Mouse (Mus musculus) mature B cell (primary cell): Measurements from ENCODE around the gene Zfp91.

Experiments used
- in situ Hi-C: fragments of 300-500 bp; cut with MboI; formaldehyde crosslinking; loops from 2 replicates; pipeline ENCODE4 v1.14.3; 2019

Zfp91 gene

DNA sequence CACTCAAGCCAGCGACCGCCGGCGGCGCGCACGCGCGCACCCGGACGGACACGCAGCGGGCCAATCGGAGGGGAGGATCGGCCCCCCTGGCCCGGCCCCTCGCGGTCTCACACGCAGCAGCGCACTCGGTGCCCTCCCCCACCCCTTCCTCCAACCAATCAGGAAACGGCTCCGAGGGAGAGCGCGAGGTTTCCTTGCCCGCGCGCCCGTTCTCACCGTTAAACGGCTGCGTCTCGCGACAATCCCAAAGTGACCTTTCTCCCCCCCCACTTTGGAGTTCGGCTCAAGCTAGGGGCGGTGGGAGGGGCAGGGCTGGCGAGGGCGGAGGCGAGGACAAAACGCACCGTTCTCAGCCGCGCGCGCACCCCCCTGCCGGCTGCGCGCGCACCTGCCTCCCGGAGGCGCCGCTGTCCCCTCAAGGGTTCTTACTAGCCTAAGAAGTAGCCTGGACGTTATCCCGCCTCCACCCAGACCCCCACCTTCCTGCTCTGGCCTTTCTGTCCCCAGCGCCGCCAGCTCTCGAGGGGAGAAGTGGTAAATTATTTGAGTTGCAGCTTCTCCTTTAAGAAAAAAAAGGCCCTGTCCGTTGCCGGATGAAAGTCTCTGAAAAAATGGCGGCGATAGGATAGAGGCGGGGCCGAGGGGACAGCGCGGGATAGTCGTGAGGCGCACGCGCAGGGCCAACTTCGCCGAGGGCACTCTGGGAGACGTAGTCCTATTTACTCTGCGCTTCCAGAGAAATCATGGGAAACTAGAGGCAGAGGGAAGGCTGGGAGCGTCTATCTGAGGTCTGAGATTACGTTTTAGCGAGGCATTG, at the start of gene Zfp91, which contains the start of gene Lpxn:
Gene Zfp91 (minus strand): TSS at position 616 of the 817 bp plus-strand sequence.
Gene Lpxn (plus strand): TSS at position 683 of the 817 bp plus-strand sequence.
- in situ Hi-C loops, result loop anchor here (10.0 kb wide), 2 partner anchors 231 to 361 kb away; no protein-coding TSS in a partner anchor

- in situ Hi-C loops, result no loop called here
These were observed 42.6 kb upstream of the Zfp91 start for GRCm38 (mm10) chr19:12838507-12838906.

DNA sequence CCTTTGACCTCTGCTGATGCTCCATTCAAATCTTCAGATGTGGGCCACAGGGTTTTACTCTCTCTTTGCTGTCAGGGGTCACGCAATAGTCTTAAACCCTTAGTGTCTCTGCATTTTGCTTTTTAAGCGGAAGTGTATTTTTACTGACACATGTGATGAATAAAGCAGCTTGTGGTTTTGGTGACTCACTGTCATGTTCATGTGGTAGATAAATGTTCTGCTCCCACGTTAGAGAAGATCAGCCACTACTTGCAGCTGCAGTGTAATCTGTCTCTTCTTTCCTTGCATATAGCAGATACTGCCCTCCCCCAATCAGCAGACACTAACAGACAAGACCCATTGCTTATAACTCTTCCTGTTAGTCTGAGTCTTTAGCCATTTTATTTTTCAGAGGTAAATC, 37.7 kb upstream of the Zfp91 start:
- in situ Hi-C loops, result no loop called here

DNA sequence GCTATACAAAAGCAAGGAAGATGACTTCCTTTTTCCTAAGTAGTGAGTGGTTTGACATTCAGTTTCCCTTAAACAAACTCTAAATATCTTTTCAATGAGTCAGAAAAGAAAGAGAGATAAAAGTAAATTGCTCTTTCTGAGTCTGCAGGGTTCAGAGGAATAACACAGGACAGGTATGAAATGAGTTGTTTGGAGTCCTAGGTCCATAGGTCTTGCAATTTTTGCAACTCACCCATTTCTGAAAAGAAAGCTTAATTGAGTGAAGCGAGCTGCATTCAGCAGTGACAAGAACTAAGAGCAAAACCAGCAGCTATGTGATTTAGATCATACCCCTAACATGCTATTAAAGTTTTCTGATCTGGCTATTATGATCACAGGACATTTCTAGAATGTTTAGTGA, 35.6 kb upstream of the Zfp91 start:
- in situ Hi-C loops, result no loop called here

- in situ Hi-C loops, result no loop called here
These were observed 35.0 kb upstream of the Zfp91 start for GRCm38 (mm10) chr19:12830823-12831430.

GRCm38 (mm10) chr19:12824549-12824948, 28.6 kb upstream of the Zfp91 start:
- in situ Hi-C loops, result no loop called here

DNA sequence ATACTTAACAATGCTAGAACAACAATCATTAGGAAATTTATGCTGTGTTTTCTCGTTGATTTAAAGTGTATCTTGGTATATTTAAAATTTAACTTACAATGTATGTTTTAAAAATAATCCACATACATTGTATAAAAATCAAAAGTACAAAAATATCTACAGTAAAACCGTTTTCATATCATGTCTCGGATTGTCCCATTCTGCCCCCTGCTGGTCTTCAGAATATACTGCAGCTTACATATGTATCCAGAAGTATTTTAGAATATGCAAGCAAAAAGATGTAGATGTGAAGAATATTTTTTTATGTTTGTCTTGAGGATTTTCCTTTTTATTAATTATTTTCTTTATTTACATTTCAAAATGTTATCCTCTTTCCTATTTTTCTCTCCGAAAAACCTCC, 24.5 kb upstream of the Zfp91 start:
- in situ Hi-C loops, result no loop called here

DNA sequence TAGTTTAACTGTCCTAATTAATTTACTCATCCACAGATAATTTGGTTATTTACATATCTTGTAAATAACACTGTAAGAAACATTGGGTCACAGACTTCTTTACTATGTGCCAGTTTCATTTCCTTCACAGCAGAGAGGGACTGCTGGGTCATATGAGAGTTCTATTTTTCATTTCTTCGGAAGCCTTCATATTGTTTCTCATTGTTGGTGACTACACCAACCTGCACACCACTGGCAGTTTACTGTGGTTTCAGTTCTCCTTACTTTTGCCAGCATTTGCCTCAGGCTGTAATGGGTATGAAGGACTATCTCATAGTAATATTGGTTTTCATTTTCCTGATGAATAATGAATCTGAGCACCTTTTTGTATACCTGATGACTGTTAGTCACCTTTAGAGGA, 22.6 kb upstream of the Zfp91 start:
- in situ Hi-C loops, result loop anchor here (10.0 kb wide), 1 partner anchor 224 kb away; the partner anchor contains the start of gene Gm4952

- in situ Hi-C loops, result loop anchor here (10.0 kb wide), 1 partner anchor 219 kb away; the partner anchor contains the start of gene Gm4952
These were observed 18.0 kb upstream of the Zfp91 start for GRCm38 (mm10) chr19:12813883-12814282.

DNA sequence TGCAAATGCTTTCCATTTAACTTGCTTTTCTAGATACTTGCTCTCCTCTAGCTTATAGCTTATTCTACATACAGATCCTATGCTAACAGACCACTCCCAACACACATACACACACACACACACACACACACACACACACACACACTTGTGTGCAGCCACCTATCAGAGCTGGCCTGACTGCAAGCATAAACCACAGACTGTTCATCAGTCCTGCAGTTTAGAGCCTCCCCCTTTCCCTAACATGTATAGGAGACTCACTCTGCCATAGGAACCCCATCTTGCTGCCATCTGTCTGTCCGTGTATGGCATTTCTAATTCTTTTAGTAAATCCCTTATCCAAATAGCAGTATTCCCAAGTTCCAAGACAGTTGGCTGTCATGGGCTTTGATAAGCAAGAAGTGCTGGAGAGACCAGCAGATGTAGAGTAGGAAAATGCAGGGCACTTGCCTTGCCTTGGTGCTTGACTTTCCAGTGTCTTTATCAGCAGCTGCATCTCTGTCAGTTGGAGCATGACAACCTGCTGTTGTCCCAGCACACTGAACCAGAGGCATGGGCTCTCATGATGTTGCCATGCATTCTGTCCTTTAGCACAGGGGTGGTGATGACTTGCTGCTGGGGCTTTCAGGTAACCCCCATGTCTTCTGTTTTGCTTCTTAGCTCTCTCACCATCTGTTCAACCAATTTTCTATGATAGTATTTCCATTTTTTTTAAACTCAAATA, 16.9 kb upstream of the Zfp91 start:
- in situ Hi-C loops, result loop anchor here (10.0 kb wide), 1 partner anchor 218 kb away; the partner anchor contains the start of gene Gm4952

- in situ Hi-C loops, result loop anchor here (10.0 kb wide), 1 partner anchor 341 kb away; the partner anchor contains the start of gene Mpeg1
These were observed 10.3 kb upstream of the Zfp91 start for GRCm38 (mm10) chr19:12806214-12806613.

- in situ Hi-C loops, result loop anchor here (10.0 kb wide), 1 partner anchor 341 kb away; the partner anchor contains the start of gene Mpeg1
These were observed 9.8 kb upstream of the Zfp91 start for GRCm38 (mm10) chr19:12805730-12806129.

GRCm38 (mm10) chr19:12804237-12804636, 8.3 kb upstream of the Zfp91 start:
- in situ Hi-C loops, result loop anchor here (10.0 kb wide), 1 partner anchor 339 kb away; the partner anchor contains the start of gene Mpeg1

- in situ Hi-C loops, result loop anchor here (10.0 kb wide), 1 partner anchor 338 kb away; the partner anchor contains the start of gene Mpeg1
These were observed 6.9 kb upstream of the Zfp91 start for GRCm38 (mm10) chr19:12802830-12803229.

DNA sequence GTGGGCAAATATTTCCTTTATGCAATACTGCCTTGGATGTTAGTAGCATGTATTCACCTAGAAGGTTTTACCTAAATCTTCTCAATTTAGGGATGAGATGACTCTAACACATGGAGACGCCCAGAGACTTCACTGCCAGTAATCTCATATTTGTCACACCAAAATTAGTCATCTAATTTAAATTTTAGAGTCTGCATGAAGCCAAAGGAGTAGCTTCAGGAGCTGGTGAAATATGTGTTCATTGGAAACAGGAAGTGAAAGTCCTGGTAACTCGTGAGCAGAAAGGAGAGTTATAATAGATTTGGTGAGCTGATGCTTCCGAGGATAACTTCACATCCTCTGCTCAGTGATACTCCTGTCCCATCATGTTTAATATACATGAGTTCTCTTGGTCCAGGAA, 5.1 kb upstream of the Zfp91 start:
- in situ Hi-C loops, result loop anchor here (10.0 kb wide), 1 partner anchor 336 kb away; the partner anchor contains the start of gene Mpeg1

GRCm38 (mm10) chr19:12800621-12801020, 4.7 kb upstream of the Zfp91 start:
- in situ Hi-C loops, result loop anchor here (10.0 kb wide), 1 partner anchor 336 kb away; the partner anchor contains the start of gene Mpeg1

DNA sequence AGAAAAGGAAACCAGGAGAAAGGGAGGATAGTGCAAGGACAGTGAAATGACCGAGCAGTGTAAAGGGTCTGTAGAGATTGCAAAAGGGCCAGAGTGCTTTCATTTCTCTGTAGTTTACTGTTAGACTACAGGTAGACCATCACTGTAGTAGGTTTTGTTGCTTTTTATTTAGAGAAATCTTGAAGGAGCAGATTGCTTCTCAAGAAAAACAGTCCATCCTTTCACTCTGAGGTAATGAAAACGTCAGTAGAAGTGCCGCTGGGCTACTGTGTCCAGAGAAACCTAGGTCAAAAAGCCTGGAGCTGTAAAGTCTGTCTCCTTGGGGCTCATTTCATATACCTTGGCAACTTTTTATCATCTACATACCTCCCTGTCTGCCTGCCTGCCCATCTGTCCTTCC, 3.2 kb upstream of the Zfp91 start:
- in situ Hi-C loops, result loop anchor here (10.0 kb wide), 2 partner anchors 234 to 364 kb away; no protein-coding TSS in a partner anchor

DNA sequence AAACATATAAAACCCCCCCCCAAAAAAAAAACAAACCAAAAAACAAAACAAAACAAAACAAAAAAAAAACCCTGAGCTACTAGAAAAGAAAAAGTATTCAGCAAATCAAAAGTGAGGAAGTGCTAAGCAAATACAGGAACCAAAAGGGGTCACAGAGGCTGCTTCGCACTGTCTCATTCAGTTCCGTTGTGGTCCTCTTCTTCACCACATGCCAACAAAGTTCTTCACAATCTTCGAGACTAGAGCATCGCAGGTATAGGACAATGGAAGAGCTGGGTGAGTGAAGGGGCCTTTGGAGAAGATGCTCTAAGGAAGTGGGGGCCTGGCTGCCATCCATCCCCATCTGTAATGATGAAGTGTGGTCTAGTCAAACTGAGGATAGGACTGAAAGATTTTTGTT, 2.5 kb upstream of the Zfp91 start:
- in situ Hi-C loops, result loop anchor here (10.0 kb wide), 2 partner anchors 234 to 364 kb away; no protein-coding TSS in a partner anchor

- in situ Hi-C loops, result loop anchor here (10.0 kb wide), 2 partner anchors 232 to 362 kb away; no protein-coding TSS in a partner anchor
These were observed 1.1 kb upstream of the Zfp91 start for GRCm38 (mm10) chr19:12797071-12797470.

- in situ Hi-C loops, result loop anchor here (10.0 kb wide), 2 partner anchors 232 to 362 kb away; no protein-coding TSS in a partner anchor
These were observed 504 bp upstream of the Zfp91 start for GRCm38 (mm10) chr19:12796328-12796931.

GRCm38 (mm10) chr19:12795110-12795509, 816 bp downstream of the Zfp91 start:
- in situ Hi-C loops, result loop anchor here (10.0 kb wide), 2 partner anchors 230 to 360 kb away; no protein-coding TSS in a partner anchor
